ENCODE assay signal across 8 mouse cellular contexts in the genomic region with DNA sequence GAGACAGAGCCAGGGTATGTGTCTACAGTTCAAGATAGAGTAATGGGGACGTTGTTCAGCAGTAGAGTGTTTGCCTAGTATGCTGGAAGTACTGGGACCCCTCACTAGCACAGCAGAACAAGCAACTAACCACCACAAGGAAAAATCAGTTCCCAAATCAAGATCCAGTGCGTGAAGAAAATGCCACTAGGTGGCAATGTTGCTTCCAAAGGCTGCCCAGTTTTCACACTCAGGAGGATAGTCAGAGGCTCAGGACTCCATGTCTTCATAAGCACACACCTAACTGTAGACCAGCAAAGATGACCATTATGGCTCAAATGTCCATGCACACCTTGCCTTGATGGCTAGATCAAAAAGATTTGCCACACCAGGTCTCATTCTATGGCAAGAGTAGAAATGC.
DNase-seq lines count a peak whose midpoint lies in the region; ATAC-seq and TF ChIP-seq lines count a peak whose summit lies in the region.

No protein-coding gene starts in this region.

- H3K4me1 ChIP-seq in thymus, adult 2 months (replicated peaks; ENCODE audit: control insufficient read depth, insufficient read depth, low read length), result peaks cover 9% of the 10 kb centered on the region
- H3K4me1 ChIP-seq in embryonic facial prominence, embryonic 14.5 days (ENCODE audit: control insufficient read depth, insufficient read depth, low read length), result no peaks in the 10 kb centered on the region

- whole genome bisulfite sequencing in thymus, adult 2 months, result 23% methylated on average over 2 of the region's 2 CpGs
- WGBS in embryonic facial prominence, embryonic 14.5 days, result 14% methylated on average over 2 of the region's 2 CpGs

- intact Hi-C loops in heart, postnatal 10 days (cut with DNase I), result no loop called here

- no peak for ATAC-seq in embryonic facial prominence, embryonic 14.5 days (ENCODE audit: low read depth)
- no peak for ATAC-seq in monocyte, adult 5-6 weeks (replicated peaks; ENCODE audit: insufficient number of reproducible peaks, low FRiP score, low TSS enrichment, poor library complexity, severe bottlenecking)

- no peak for TF ChIP-seq POLR2A in thymus, adult 2 months (IDR thresholded peaks at IDR 0.05; ENCODE audit: control insufficient read depth, extremely low read depth, insufficient read depth, low read length, poor library complexity)

- no peaks in the 10 kb centered on the region for H3K36me3 ChIP-seq in thymus, adult 2 months (ENCODE audit: control insufficient read depth, insufficient read depth, low read length)
- H3K36me3 ChIP-seq in embryonic facial prominence, embryonic 14.5 days (ENCODE audit: control insufficient read depth, insufficient read depth, low read length), result no peaks in the 10 kb centered on the region

- H3K4me2 ChIP-seq in embryonic facial prominence, embryonic 14.5 days (ENCODE audit: low read depth, low read length), result no peak overlapping the region

- no peak overlapping the region for H3K9ac ChIP-seq in embryonic facial prominence, embryonic 14.5 days (ENCODE audit: low read depth, low read length)

- H3K27me3 ChIP-seq in thymus, adult 2 months (ENCODE audit: control insufficient read depth, insufficient read depth, low read length), result no peaks in the 10 kb centered on the region
- no peaks in the 10 kb centered on the region for H3K27me3 ChIP-seq in embryonic facial prominence, embryonic 14.5 days (replicated peaks; ENCODE audit: control insufficient read depth, insufficient read depth, low read length)

- TF ChIP-seq CTCF in thymus, adult 2 months (IDR thresholded peaks at IDR 0.05; ENCODE audit: borderline replicate concordance, control insufficient read depth, extremely low read depth, insufficient read depth, low read length, poor library complexity), result no peak

- DNase-seq in heart, postnatal 10 days, result peak; percentile 25 to 38
- no peak for DNase-seq in heart, adult 9 months (ENCODE audit: low spot score in 2 of 2)
- peak; percentile 36 for DNase-seq in thymus, postnatal 0 days (ENCODE audit: low spot score)
- DNase-seq in thymus, adult 2 months, result no peak
- peak; percentile 42 for DNase-seq in embryonic facial prominence, embryonic 14.5 days (ENCODE audit: low spot score)
- DNase-seq in retina, postnatal 1 day, result peak; percentile 71
- DNase-seq in adrenal gland, postnatal 14 days, result no peak

- H3K27ac ChIP-seq in thymus, adult 2 months (ENCODE audit: control insufficient read depth, insufficient read depth, low read length), result no peak overlapping the region
- no peak overlapping the region for H3K27ac ChIP-seq in embryonic facial prominence, embryonic 14.5 days (replicated peaks; ENCODE audit: low read depth, low read length)

- H3K9me3 ChIP-seq in embryonic facial prominence, embryonic 14.5 days (ENCODE audit: control insufficient read depth, low read length), result no peaks in the 10 kb centered on the region

- no peak overlapping the region for H3K4me3 ChIP-seq in thymus, adult 2 months (ENCODE audit: control insufficient read depth, insufficient read depth, low read length)
- no peak overlapping the region for H3K4me3 ChIP-seq in embryonic facial prominence, embryonic 14.5 days (ENCODE audit: low read depth, low read length)

Comparison
In these comparisons a context has a peak if more than half of its experiments do, and no peak if none do; other contexts are left out.
1. DNase-seq: peak in heart, postnatal 10 days (2 of 2), thymus, postnatal 0 days (single experiment), embryonic facial prominence, embryonic 14.5 days (single experiment) and retina, postnatal 1 day (single experiment); none in heart, adult 9 months (0 of 2), thymus, adult 2 months (single experiment) and adrenal gland, postnatal 14 days (single experiment).